Mouse (Mus musculus) bone marrow macrophage, adult 2 months (primary cell): ENCODE measurements around the gene Ssbp2.

Experiments used
- CTCF ChIP-seq: IDR thresholded peaks from 2 replicates; pipeline ENCODE4 v1.5.1; 2012; ENCODE audit warnings: low read depth, mild to moderate bottlenecking, low read length, moderate library complexity
- POLR2A ChIP-seq: IDR thresholded peaks from 2 replicates; pipeline ENCODE4 v1.6.1; 2012; ENCODE audit warnings: mild to moderate bottlenecking, low read depth, low read length, borderline replicate concordance

DNA sequence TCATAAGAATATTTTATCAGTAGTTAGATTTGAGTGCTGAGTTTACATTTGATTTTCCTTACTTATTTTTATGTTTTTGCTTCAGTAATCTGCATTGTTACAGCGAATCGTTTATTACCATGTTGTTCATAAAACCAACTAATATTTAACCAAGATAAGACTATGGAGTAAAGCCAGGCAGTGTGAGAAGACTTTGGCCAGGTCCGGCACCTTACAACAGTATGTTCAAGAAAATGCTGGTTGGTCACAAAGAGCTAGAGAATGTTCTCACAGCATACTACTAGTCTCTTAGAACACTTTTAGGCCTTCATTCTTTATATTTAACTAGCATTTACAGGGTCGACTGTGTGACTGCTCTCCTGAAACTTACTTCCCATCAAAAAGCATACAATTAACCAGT is 152.5 kb downstream of the Ssbp2 start:
- TF ChIP-seq CTCF (no peak), POLR2A (no peak)
